Mouse (Mus musculus) cerebellum, adult 2 months (tissue): Measurements from ENCODE around the gene Dll3.

Experiments
- CTCF ChIP-seq: fragments of 200-500 bp; IDR thresholded peaks from 2 replicates; pipeline ENCODE4 v1.5.1; 2011; ENCODE audit warnings: low read depth, mild to moderate bottlenecking, control low read depth, low read length, moderate library complexity, borderline replicate concordance; ENCODE audit not compliant: insufficient read depth
- POLR2A ChIP-seq: fragments of 200-500 bp; IDR thresholded peaks from 2 replicates; pipeline ENCODE4 v1.6.1; 2011; ENCODE audit warnings: low read length, control low read depth, borderline replicate concordance; ENCODE audit not compliant: insufficient read depth

DNA sequence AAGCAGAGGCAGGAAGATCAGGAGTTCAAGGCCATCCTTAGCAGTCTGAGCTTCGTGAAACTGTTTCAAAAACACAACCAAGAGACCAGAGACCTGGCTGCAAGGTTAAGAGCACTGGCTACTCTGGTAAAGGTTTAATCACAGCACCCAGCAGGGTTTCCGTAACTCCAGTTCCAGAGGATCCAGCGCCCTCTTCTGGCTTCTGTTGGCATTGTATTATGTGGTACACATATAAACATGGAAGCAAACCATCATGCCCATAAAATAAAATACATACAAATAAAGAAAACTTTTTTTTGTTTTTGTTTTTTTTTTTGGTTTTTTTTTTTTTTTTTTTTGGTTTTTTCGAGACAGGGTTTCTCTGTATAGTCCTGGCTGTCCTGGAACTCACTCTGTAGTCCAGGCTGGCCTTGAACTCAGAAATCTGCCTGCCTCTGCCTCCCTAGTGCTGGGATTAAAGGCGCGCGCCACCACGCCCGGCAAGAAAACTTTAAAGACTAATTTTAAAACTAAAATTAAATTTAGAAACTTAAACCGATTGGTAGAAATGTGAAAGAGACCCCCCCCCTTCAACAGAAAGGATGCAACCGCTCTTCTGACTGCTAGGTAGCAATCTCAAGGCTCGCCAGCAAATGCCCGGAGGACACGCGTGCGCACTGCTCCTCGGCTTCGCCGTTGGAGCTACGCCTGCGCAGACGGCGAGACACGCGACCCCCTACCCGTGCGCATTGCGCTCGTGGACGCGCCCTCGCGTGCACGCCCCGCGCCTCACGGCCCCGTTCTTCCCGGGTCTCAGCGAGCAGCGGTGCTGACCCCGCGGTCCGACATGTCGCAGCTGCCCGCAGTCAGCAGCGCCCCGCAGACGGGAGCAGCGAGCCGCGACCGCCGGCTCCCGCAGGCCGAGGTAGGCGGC, 34.7 kb downstream of the Dll3 start, which contains the start of gene Eid2:
- TF ChIP-seq POLR2A (peak; percentile 93), CTCF (no peak; the same call in 1 of the 2 replicates)
